Mouse (Mus musculus) erythroblast, embryonic 14.5 days (primary cell): ENCODE measurements around the gene Psmb3.

Experiments used
- GATA1 ChIP-seq: IDR thresholded peaks from 2 replicates; pipeline ENCODE4 v1.6.1; 2012; ENCODE audit warnings: low read length, inconsistent platforms, mixed read lengths
- TAL1 ChIP-seq: IDR thresholded peaks from 3 replicates; pipeline ENCODE4 v1.6.1; 2012; ENCODE audit warnings: low read length, inconsistent platforms, mixed read lengths

DNA sequence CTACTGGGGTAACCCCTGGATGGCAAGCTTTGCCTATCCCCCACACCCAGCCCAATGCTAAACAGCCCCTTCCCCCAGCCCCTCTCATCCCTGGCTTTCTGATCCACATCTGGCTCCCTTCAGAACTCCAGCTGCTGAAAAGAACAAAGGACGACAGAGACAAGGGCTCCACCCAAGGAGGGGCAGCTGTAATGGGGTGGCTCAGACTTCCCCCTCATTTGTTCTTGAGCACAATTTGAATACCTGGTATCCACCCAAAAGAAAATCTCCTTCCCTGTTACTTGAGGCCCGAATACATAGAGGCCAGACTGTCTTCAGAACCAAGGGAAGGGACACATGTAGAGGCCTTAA, 32.0 kb upstream of the Psmb3 start:
- no peak for TF ChIP-seq GATA1
- no peak for TF ChIP-seq TAL1
